Mouse (Mus musculus) embryonic facial prominence, embryonic 12.5 days (tissue): ENCODE measurements at regions not wholly inside any gene's neighbourhood (a gene's known extent, or its start where the extent isn't known, plus 50 kb on each side); places are given as distances from the start of the nearest gene placed in this dataset.
A peak's percentile ranks its signal among the peaks of the same experiment; 100 is the strongest.

Experiments used
- ATAC-seq: fragments of 200-750 bp; cut with Nextera tagmentation; 2 replicates; pipeline ENCODE4 v1.8.0; 2017; ENCODE audit not compliant: insufficient number of reproducible peaks, insufficient read depth, low FRiP score, low TSS enrichment
- H3K27ac ChIP-seq: fragments of 300-500 bp; sonication (generic); 2 replicates; pipeline ENCODE4 v1.5.1; 2016; ENCODE audit warnings: mild to moderate bottlenecking
- H3K27me3 ChIP-seq: fragments of 300-500 bp; sonication (generic); 2 replicates; pipeline ENCODE4 v1.6.1; 2016; ENCODE audit warnings: mild to moderate bottlenecking, moderate library complexity
- H3K36me3 ChIP-seq: fragments of 300-500 bp; sonication (generic); 2 replicates; pipeline ENCODE4 v1.6.1; 2016; ENCODE audit warnings: mild to moderate bottlenecking
- H3K4me1 ChIP-seq: fragments of 300-500 bp; sonication (generic); 2 replicates; pipeline ENCODE4 v1.6.1; 2016
- H3K4me2 ChIP-seq: fragments of 300-500 bp; sonication (generic); replicated peaks from 2 replicates; pipeline ENCODE4 v1.6.1; 2016; ENCODE audit warnings: mild to moderate bottlenecking, moderate library complexity
- H3K4me3 ChIP-seq: fragments of 300-500 bp; sonication (generic); 2 replicates; pipeline ENCODE4 v1.5.1; 2016; ENCODE audit warnings: mild to moderate bottlenecking
- H3K9ac ChIP-seq: fragments of 300-500 bp; sonication (generic); 2 replicates; pipeline ENCODE4 v1.6.1; 2016; ENCODE audit warnings: mild to moderate bottlenecking, moderate library complexity
- H3K9me3 ChIP-seq: fragments of 300-500 bp; sonication (generic); 2 replicates; pipeline ENCODE4 v1.6.1; 2016; ENCODE audit warnings: mild to moderate bottlenecking, moderate library complexity
- WGBS: fragments of 180-500 bp; shearing (Covaris S2); methylation state at CpG from one replicate; pipeline ENCODE4 v1.1.7; 2016; 5-methylcytosine and 5-hydroxymethylcytosine counted together

DNA sequence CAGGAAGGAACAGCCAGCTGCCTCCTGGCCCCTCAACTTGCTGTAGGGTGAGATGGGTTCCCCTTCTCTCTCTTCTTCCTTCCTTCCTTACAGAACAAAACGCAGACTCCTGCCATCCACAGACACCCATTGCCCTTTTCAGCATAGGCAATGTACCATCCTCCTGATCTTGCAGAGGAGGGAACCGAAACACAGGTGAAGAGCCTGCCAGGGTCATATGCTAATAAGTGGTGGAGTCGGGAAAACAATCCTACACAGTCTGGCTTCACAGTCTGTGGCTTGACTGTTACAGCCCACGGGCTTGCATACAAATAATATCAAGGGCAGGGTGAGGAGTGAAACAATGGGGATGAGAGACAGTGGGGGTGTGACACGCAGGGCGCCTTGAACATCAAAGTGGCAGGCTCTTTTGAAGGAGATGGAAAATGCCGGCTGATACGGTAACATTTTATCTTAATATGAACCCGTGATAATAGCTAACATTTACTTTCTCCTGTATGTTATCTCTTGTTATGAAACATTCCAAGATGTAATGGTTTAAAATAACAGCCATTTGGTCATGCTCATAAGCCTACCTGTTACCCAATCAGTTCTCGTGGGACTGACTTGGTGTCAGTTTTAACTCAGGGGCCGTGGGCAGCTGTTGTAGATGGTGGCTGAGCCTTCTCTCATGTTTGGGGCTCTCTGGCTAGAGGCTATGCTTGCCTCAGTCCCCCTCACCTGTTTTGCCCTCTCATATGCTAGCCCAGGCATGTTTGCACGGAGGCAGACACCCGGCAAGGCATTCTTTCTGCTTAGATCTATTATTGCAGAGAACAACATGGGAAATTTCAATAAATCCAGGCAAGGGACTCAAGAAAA is 169.4 kb upstream of the Runx1 start:
- no peaks in the 10 kb centered on the region for H3K9me3 ChIP-seq
- H3K27ac ChIP-seq: no peak overlapping the region
- H3K9ac ChIP-seq: no peak overlapping the region
- peaks cover 2% of the 10 kb centered on the region; the same call in 1 of the 2 replicates for H3K4me1 ChIP-seq
- H3K4me2 ChIP-seq: no peak overlapping the region
- no peaks in the 10 kb centered on the region for H3K36me3 ChIP-seq
- WGBS: 77% methylated on average over 13 of the region's 13 CpGs
- peaks cover 4% of the 10 kb centered on the region; the same call in 1 of the 2 replicates for H3K27me3 ChIP-seq
- no peak overlapping the region for H3K4me3 ChIP-seq
- ATAC-seq: no peak

DNA sequence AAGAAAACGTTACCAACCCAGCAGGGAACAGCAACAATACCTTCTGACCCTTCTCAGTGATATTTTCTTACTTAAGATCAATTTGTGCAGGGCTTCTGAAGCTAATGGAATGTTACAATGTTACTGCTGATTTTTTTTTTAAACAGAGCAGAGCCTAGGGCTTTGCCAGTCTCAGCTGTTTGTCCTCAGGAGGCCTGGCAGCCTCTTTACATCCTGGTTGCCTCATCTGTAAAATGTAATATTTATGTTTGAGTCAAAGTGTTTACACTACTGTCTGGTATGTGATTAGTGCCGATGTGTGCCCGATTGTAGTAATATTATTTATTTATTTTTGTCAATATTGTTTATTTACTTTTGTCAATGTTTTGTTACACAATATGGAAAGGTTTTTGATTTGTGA is 166.9 kb upstream of the Runx1 start:
- WGBS: 41% methylated on average over 3 of the region's 3 CpGs
- Histone ChIP-seq H3K4me3 (no peak overlapping the region), H3K27ac (no peak overlapping the region), H3K9ac (no peak overlapping the region), H3K36me3 (no peaks in the 10 kb centered on the region), H3K4me2 (no peak overlapping the region), H3K9me3 (no peaks in the 10 kb centered on the region), H3K27me3 (peaks cover 5% of the 10 kb centered on the region; the same call in 1 of the 2 replicates), H3K4me1 (peaks cover 2% of the 10 kb centered on the region; the same call in 1 of the 2 replicates)
- ATAC-seq: no peak

DNA sequence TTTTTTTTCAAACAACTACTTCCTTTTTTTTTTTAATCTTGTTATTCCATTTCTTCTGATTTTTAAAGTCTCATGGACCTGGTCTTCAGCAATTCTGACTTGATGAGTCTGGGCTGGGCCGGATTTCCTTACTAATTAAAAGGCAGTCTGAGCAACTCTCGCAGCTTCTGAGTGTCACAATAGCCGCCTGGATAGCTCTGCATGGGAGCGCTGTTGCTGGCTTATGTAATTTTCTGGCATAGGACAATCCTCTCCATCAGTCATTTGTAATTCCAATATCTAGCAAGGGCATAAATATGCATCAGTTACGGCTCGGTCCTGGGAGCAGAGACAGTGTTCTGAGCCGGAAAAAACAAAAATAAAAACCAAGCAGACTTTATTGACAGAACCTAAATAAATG is 165.5 kb upstream of the Runx1 start:
- peaks cover 2% of the 10 kb centered on the region; the same call in 1 of the 2 replicates for H3K4me1 ChIP-seq
- H3K27me3 ChIP-seq: peaks cover 7% of the 10 kb centered on the region; the same call in 1 of the 2 replicates
- whole genome bisulfite sequencing: 57% methylated on average over 7 of the region's 7 CpGs
- no peak overlapping the region for H3K4me3 ChIP-seq
- no peak overlapping the region for H3K4me2 ChIP-seq
- H3K9ac ChIP-seq: no peak overlapping the region
- H3K36me3 ChIP-seq: no peaks in the 10 kb centered on the region
- H3K27ac ChIP-seq: no peak overlapping the region
- H3K9me3 ChIP-seq: no peaks in the 10 kb centered on the region
- ATAC-seq: no peak

DNA sequence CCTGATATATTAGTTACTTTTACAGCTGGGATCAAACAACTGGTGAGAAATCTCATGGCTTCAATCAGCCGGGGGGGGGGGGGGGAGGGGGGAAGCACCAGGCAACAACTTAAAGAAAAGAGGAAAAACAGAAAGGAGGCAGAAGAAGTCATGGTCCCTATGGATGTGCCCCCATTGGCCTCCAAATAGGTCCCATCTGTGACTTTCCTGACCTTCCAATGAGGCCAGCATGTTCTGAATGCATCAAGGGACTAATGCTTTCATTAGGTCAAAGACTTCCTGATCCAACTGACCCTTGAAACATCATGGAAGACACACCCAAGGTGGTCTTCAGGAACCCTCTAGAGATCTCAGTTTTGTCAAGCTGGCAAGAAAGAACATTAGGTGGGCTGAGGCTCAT is 162.5 kb upstream of the Runx1 start:
- H3K36me3 ChIP-seq: no peaks in the 10 kb centered on the region
- no peaks in the 10 kb centered on the region for H3K9me3 ChIP-seq
- peaks cover 3% of the 10 kb centered on the region; the same call in 1 of the 2 replicates for H3K27me3 ChIP-seq
- H3K4me3 ChIP-seq: no peak overlapping the region
- no peak overlapping the region for H3K9ac ChIP-seq
- 20% methylated on average over 1 of the region's 1 CpGs for WGBS
- no peak overlapping the region for H3K27ac ChIP-seq
- no peak for ATAC-seq
- H3K4me1 ChIP-seq: peaks cover 2% of the 10 kb centered on the region; the same call in 1 of the 2 replicates
- no peak overlapping the region for H3K4me2 ChIP-seq

DNA sequence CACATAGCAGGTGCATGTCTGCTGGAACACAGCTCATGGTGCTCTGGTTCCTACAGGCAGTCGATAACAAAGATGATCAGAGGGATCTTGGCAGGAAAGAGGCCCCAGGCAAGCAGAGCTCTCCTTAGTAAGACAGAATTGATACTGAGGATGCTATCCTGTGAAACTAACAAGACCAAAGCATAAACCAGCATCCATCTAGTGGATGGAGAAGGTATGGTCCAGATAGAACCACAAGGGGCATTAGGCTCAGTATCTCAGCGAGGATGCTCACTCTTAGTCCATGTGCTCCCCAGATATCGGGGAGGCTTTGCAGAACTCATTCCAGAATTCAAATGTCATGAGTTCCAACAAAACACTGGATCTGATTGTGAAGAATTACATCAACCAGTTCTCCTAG is 162.1 kb upstream of the Runx1 start:
- 60% methylated on average over 3 of the region's 3 CpGs for WGBS
- H3K4me1 ChIP-seq: peaks cover 2% of the 10 kb centered on the region; the same call in 1 of the 2 replicates
- no peak overlapping the region for H3K27ac ChIP-seq
- H3K27me3 ChIP-seq: peaks cover 3% of the 10 kb centered on the region; the same call in 1 of the 2 replicates
- no peak overlapping the region for H3K4me2 ChIP-seq
- no peak overlapping the region for H3K4me3 ChIP-seq
- H3K9ac ChIP-seq: no peak overlapping the region
- no peaks in the 10 kb centered on the region for H3K36me3 ChIP-seq
- H3K9me3 ChIP-seq: no peaks in the 10 kb centered on the region
- no peak for ATAC-seq

DNA sequence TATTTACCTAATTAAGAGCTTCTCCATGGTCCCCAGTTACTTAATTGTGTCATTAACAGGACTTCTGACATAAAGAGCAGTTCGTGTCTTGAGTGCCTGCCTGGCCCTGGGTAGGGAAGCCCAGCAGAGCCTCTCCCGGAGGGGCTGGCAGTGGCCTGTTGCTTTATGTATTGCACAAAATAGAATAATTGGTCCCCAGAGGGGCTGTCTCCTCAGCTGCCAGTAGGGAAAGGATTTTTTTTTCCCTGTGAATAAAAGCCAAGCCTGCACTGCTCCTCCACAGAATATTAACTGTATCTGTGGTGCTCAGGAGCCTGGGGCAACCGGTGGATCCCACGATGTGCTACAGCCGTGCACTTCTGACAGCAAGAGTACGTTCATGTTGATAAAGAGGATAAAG is 159.8 kb upstream of the Runx1 start:
- Histone ChIP-seq H3K27me3 (0 out of 2 replicates have a peak, but pooled peaks cover 3% of the 10 kb centered on the region), H3K9me3 (no peaks in the 10 kb centered on the region), H3K9ac (no peak overlapping the region), H3K4me3 (no peak overlapping the region), H3K4me1 (no peaks in the 10 kb centered on the region), H3K27ac (no peak overlapping the region), H3K4me2 (no peak overlapping the region), H3K36me3 (no peaks in the 10 kb centered on the region)
- 50% methylated on average over 6 of the region's 6 CpGs for WGBS
- no peak for ATAC-seq

DNA sequence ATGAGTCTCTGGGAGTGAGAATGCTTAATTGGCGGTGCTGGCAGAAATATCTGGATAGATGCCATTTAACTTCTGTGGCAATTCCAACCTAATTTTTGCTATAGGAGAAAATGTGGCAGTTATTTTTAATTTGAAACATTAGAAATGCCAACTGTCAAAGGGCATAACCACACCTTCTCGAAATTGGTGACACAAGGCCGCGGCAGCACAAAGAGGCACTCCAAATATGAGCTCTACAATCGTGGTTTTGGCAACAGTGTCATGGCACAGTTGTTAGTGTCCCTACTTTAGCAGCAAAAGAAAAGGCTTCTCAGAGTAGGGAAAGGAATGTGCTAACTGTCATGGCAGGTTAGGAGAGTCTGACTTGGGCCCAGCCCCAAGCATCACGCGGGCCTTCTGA is 157.0 kb upstream of the Runx1 start:
- Histone ChIP-seq H3K4me1 (no peaks in the 10 kb centered on the region), H3K27me3 (0 out of 2 replicates have a peak, but pooled peaks cover 2% of the 10 kb centered on the region), H3K4me3 (no peak overlapping the region), H3K9ac (no peak overlapping the region), H3K4me2 (no peak overlapping the region), H3K9me3 (no peaks in the 10 kb centered on the region), H3K27ac (no peak overlapping the region), H3K36me3 (no peaks in the 10 kb centered on the region)
- ATAC-seq: no peak
- WGBS: 91% methylated on average over 7 of the region's 7 CpGs

DNA sequence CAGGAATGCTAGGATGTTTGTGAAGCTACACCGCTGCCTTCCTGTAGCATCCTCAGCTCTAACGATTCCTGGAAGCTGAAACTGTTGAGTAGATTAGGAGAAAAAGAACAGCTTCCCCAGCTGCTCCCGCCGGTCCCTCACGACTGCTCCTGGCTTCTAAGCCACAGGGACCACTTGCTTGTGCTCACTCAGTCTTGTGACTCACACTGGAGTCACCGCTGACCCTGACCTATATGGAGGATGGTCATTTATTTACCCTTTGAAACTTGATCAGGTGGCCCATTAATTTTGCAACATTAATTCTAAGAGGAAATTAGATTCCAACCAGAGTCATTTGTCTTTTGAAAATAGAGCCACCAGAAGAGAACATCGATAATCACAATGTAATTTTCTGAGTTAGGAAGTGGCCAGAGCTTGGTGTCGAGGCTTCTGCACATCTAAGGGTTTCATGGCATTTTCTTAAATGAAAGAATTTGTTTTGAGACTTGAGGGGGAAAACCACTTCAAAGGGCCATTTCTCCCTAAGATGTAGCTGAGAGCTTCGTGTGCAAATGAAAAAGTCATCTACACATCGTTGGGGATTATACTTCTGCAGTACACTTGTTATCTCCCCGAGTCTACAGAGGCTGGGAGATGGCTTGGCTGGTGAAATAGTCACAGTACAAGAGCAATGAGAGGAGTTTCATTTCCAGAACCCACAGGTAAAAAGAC is 153.8 kb upstream of the Runx1 start:
- WGBS: 61% methylated on average over 11 of the region's 11 CpGs
- Histone ChIP-seq H3K9ac (no peak overlapping the region), H3K9me3 (no peaks in the 10 kb centered on the region), H3K4me2 (no peak overlapping the region), H3K36me3 (no peaks in the 10 kb centered on the region), H3K27me3 (no peaks in the 10 kb centered on the region), H3K27ac (peak overlapping the region; percentile 17; the same call in 1 of the 2 replicates), H3K4me3 (no peak overlapping the region), H3K4me1 (no peaks in the 10 kb centered on the region)
- no peak for ATAC-seq

DNA sequence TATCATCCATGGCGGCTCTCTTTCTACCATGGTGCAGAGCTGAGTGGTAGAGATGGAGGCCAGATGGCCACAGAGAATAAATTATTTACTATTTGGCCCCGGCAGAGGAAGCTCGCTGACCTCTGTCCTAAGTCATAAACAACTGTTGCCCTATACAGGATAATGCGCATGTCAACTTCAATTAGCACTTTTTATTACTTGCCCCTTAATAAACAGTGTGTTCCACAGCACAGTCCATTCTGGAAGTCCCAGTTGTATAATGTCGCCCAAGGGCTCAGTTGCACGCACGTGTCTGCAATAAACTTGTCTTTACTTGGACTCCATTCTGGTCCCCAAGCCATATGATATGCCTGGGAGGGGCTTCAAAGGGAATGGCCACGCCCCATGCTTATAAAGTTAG is 150.1 kb upstream of the Runx1 start:
- H3K9me3 ChIP-seq: no peaks in the 10 kb centered on the region
- WGBS: 84% methylated on average over 8 of the region's 8 CpGs
- no peak overlapping the region for H3K9ac ChIP-seq
- no peak for ATAC-seq
- H3K4me2 ChIP-seq: no peak overlapping the region
- H3K36me3 ChIP-seq: no peaks in the 10 kb centered on the region
- H3K27ac ChIP-seq: no peak overlapping the region
- H3K4me1 ChIP-seq: no peaks in the 10 kb centered on the region
- no peaks in the 10 kb centered on the region for H3K27me3 ChIP-seq
- no peak overlapping the region for H3K4me3 ChIP-seq

DNA sequence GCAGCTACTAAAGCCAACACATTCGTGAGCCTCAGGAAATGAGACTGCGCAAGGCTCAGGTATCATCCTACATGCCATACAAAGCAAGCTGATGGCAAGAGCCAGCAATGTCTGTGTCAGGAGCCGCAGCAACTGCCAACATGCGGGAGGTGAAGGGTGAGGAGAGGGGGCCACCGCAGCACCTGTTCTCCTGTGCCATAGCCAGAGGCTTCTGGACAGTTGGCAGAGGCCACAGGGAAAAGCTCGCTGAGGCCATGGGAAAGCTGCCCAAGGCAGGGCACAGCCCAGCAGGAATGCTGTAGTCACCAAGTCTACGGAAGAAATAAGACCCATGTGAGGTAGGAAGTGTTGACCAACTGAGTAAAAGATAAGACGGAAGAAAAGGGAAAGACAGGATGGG is 149.1 kb upstream of the Runx1 start:
- no peak for ATAC-seq

DNA sequence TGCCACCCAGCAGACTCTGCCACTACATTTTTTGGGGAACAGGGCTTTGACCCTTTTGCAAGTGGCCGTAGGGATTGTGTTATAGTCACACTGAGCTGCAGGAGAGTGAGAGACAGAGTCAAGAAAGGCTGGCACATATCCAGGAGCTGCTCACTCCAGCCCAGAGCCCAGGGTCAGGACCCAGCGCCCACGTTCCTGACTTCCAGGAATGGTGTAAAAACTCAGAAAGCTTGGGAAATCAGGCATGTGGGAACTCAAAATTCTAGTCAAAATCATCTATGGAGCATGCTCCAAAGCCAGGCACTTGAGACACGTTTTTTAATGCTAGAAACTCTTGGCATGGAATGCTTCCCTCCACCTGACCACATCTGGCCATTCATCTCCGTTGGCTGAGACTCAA is 146.7 kb upstream of the Runx1 start:
- Histone ChIP-seq H3K9ac (no peak overlapping the region), H3K27me3 (no peaks in the 10 kb centered on the region), H3K27ac (no peak overlapping the region), H3K4me1 (no peaks in the 10 kb centered on the region), H3K4me2 (no peak overlapping the region), H3K36me3 (no peaks in the 10 kb centered on the region), H3K4me3 (no peak overlapping the region), H3K9me3 (no peaks in the 10 kb centered on the region)
- WGBS: 82% methylated on average over 5 of the region's 5 CpGs
- no peak for ATAC-seq

More for the DNA sequence above, 149.1 kb upstream of the Runx1 start:
- Histone ChIP-seq H3K4me2 (no peak overlapping the region), H3K9me3 (no peaks in the 10 kb centered on the region), H3K36me3 (no peaks in the 10 kb centered on the region), H3K9ac (no peak overlapping the region), H3K4me1 (no peaks in the 10 kb centered on the region), H3K27me3 (no peaks in the 10 kb centered on the region), H3K27ac (no peak overlapping the region), H3K4me3 (no peak overlapping the region)
- whole genome bisulfite sequencing: 76% methylated on average over 8 of the region's 8 CpGs

DNA sequence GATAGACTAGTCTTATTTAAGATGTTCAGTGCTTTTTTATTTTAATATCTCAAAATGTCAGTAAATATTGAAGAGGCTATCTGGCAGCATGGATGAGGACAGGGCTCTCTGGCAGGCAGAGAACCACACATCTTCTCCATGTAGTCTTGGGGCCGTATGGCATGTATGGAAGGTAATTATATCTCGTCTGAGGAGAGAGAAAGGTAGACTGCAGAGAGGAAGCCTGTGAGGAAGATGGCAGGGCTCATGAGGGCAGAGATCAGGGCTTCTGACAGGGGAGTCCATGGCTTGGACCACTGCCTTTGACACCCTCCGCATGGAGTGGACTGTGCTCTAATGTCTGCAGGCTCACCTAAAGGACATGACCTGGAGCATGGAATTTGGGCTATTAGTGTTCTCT is 146.0 kb upstream of the Runx1 start:
- Histone ChIP-seq H3K4me1 (no peaks in the 10 kb centered on the region), H3K9me3 (no peaks in the 10 kb centered on the region), H3K36me3 (no peaks in the 10 kb centered on the region), H3K27me3 (no peaks in the 10 kb centered on the region), H3K27ac (no peak overlapping the region), H3K9ac (no peak overlapping the region), H3K4me2 (no peak overlapping the region), H3K4me3 (no peak overlapping the region)
- ATAC-seq: no peak
- WGBS: 84% methylated on average over 3 of the region's 3 CpGs
